Mouse (Mus musculus): ENCODE data around the gene Oscp1.

Gene Oscp1

GRCm38 (mm10) chr4:126058134-126058996 lies at the start of gene Oscp1:
Oscp1 (plus strand) TSS chr4:126058565.
- in situ Hi-C loops (cut with MboI), result no loop called here

DNA sequence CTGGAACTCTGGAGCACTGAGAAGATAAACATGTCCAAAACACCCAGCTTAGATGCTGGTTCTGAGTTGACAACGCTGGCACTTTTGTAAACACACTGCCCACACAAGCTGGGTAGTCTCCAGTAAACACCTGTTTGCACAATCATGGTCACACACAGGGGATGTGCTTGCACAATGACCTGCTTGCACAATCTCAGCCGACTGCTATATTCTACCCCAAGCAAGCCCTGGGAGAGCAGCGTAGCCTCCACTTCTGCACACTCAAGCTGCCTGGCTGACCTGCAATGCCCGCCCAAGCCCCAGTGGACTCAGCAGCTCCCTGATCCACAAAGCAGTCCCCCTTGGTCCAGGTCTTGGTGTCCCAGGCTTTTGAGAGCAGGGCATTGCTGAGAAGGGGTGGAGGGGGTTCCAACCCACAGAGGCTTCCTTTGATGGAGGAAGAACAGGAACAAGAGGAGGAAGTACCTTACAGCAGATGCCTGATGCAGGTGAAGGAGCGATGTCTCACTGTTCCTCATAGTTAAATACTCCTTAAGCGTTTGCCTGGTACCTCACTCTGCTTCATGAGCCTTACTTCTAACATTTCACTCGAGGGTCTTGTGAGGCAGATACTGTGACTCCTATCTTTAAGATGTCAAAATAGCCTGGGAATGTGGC lies 40.6 kb upstream of the Oscp1 start:
- in situ Hi-C loops (cut with MboI), result no loop called here

DNA sequence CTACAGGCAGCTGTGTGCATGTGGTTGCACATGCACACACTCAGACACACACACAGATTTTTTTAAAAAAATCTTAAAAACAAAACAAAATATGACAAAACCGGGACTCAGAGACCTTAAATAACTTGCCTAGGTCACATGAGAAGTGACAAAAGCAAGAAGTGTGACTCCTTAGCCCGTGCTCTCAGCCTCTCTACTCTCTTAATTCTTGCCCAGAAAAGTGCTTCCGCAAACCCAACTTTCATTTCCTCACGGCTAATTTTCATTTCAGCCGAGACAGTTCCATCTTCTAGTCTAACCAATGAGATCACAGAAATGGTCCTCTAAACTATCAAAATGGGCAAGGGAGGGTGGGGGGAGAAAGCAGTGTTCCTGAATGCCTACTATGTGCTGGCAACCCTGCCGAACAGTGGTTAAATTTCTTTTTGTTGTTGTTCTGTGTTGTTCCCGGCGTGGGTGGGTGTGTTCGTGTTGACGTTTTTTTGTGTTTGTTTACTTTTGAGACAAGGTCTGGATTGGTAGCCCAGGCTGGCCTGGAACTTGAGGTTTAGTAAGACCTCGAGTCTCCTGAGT lies 39.3 kb upstream of the Oscp1 start:
- in situ Hi-C loops (cut with MboI), result no loop called here

DNA sequence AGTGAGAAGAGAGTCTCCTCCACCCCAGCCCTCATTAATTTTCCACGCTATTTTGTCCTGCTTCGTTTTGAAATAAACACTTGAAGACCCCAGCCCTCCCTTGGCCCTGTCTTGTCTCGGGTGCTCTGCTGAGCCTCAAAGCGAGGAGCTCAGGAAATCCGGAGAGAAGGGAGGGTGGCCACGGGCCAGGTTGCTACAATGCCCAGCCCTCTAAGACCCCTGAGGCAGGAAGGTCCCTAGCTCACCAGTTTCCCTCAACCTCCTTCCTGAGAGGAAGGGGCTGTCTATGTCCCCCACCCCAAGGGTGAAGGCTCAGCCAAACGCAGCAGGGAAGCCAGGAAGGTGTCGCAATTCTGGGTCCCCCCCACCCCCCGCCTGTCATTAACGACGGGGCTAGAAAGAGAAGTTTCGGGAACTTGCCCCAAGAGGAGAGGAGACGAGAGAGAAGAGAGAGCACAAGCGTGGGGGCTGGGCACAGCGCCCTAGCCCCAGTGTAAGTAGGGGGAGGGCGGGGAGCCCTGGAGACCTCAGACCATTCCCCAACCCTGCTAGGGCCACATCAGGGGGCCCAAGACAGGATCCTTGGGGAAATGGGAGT lies 34.0 kb upstream of the Oscp1 start, which contains the start of gene Csf3r:
TSS of gene Csf3r (plus strand) at position 248 of the 598 bp plus-strand sequence.
- in situ Hi-C loops (cut with MboI), result no loop called here

GRCm38 (mm10) chr4:126025801-126026200 lies 32.6 kb upstream of the Oscp1 start:
- in situ Hi-C loops (cut with MboI), result no loop called here

DNA sequence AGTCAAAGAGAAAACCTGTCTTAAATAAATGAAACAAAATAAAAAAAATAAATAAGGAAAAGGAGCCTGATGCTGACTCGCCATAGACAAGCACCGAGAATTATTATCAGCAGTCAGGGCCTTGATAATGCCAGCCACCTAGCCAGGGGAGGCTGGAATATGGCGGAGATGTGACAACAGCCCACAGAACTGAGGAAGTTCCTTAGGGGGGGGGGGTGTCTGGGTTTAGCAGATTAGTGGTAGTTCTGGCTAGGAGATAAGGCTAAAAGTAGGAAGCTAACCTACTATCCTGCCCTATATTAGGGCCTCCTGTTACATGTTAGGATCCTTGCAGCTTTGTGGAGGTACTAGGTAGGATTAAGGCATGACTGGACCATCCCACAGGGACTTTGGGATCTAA lies 30.4 kb upstream of the Oscp1 start:
- in situ Hi-C loops (cut with MboI), result no loop called here

DNA sequence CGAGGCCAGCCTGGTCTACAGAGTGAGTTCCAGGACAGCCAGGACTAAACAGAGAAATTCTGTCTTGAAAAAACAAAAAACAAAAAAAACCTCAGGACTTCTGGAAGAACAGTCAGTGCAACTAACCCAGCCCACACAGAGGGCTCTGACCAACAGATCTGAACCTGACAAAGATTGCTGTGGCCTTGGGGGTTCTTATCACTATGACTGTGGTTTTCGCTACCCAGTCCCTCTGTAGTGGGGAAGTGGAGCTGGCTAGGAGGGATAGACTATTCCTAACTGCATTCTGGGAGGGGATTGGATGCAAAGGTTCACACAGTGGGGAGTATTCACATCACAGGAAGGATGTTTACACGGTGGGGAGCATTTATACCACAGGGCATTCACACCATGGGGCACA lies 29.3 kb upstream of the Oscp1 start:
- in situ Hi-C loops (cut with MboI), result no loop called here

GRCm38 (mm10) chr4:126030705-126031104 lies 27.7 kb upstream of the Oscp1 start:
- in situ Hi-C loops (cut with MboI), result no loop called here

GRCm38 (mm10) chr4:126035413-126035812 lies 23.0 kb upstream of the Oscp1 start:
- in situ Hi-C loops (cut with MboI), result no loop called here

- in situ Hi-C loops (cut with MboI), result no loop called here
These were observed 11.3 kb upstream of the Oscp1 start, which contains the start of gene Mrps15 for GRCm38 (mm10) chr4:126046851-126047585. Mrps15 (plus strand) TSS chr4:126046925.

GRCm38 (mm10) chr4:126051617-126052016 lies 6.7 kb upstream of the Oscp1 start:
- in situ Hi-C loops (cut with MboI), result no loop called here

DNA sequence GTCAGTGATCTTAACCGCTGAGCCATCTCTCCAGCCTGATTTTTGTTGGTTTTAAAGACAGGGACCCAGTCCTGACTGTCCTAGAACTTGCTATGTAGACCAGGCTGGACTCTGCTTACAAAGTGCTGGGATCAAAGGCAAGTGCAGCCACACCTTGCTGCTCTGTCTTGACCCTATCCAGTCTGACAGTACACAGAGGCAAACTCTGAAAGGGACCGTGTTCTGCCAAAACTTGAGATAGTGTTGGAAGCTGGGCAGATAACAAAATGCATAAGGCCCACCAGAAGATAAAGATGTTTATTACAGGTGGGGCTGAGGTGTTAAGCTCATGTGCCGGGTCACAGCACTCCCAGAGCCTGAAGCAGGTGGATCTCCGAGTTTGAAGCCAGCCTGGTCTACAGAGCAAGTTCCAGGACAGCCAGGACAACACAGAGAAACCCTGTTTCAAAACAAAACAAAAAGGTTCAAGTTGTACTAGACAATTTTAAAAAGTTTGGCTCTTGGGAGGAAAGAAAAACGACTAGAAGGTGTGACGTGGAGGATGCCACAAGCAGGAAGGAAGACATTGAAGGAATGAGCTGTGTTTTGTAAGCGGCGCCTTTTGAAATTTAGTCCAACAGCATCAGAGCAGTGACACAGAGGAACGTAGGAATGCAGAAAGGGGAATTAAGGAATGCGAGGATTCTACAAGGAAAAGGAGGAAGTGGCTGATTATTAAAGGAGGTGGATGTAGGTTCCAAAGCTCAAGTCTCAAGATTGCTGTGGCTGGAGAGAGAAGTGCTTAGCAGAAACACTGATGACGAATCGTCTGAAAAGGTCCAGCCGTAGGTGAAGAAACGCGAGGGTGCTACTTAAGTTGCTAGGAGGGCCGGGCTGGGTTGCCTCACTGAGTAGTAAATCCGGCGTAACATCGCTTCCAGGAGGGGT lies 895 bp upstream of the Oscp1 start:
- in situ Hi-C loops (cut with MboI), result no loop called here

DNA sequence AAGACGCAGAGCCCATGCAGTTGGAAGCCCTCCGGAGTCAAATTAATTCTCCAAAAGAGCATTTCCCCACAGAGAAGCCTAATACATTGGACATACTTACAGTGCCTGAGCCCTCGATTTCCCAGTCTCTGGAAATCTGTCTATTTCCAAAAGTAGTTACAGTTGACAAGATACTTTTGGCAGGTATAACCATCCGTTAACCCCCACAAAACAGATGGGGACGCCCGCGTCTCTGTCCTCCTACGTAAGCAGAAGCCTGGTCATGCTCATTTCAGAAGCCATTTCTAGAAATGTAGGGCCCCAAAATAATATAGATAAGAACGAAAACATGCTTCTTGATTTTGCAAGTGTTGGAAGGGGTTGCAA lies 615 bp downstream of the Oscp1 start:
- in situ Hi-C loops (cut with MboI), result no loop called here

DNA sequence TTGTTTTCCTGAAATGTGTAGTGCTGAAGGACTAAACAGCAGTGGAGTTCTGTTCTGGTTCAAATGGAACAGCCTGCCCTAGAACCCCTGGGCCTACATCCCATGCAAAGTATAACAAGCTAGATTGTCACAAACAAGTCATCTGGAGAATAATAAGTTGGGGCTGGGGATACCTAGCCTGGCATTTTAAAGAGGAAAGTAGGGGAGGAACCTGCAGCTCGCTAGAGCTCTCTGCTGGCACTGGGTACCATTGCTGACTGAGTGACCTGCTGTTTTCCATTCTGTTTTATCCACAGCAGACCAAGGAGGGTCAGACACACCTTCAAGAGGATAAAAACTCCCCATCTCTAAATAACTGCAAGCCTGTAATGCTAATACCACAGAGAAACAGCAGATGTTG lies 4.5 kb downstream of the Oscp1 start:
- in situ Hi-C loops (cut with MboI), result no loop called here

DNA sequence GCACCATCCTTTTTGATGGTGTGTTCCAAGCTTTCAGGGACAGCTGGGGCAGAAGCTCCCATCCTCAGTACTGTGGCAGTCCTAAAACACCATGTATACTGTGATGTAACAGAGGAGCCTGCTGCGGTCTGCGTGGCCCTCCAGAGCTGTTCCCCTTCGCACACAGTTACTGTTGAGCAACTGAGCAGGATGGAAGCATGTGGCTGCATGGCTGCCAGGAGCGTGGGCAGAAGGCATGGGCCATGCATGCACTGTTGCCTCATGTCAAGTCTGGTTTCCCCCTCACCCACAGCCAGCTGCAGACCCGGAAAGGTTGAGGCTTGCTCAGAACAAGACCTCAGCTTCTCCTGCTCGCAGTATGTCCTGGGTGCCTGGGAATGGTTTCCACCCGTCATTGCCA lies 6.9 kb downstream of the Oscp1 start:
- in situ Hi-C loops (cut with MboI), result no loop called here

DNA sequence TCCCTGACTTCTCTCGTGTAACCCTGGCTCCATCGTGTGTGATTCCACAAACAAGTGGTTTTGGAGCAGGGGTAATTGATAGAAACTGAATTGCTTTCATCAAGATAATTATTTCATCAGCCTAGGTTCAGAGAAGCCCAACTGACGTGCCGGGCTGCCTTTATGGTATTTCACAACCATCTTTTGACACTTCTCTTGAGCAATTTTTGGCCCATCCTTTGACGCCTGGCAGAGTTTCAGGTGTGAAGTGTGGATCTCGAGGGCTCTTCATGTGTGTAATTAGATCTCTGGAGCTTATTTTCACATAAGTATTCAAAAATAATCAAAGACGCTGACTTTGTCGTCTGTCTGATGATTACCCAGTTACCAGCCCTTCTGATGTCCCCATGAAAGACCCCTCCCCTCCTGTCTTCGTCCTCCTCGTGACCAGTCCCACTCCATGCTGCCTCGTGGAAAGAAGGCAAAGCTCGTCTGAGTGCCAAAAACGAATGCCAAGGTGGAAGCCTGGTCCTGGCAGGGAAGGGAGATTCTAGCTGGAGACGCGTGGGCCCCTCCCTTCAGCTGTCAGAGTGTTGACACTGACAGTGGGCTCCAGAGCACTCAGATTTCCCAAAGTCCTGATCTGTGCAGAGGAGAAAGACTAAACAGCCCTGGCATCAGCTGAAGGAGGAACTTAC lies 9.2 kb downstream of the Oscp1 start:
- in situ Hi-C loops (cut with MboI), result no loop called here

DNA sequence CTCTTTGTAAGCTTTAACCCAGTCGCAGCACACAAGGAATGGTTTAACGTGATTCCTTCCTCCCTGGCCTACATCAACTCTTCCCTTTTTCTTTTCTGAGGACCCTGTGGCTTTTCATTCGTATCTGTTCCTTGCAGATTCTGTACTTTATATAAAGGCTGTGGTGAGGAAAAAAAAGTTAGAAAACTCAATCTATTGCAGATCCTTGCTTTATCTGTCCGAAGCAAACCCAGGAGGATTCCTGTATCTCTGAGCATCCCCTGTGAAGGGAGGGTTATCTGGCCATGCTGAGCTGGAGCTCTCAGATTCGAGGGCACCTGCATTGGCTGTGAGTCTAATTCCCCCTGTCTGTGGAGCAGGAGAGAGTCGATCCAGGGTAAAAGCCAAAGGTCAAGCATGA lies 10.5 kb downstream of the Oscp1 start:
- in situ Hi-C loops (cut with MboI), result no loop called here

GRCm38 (mm10) chr4:126077833-126078232 lies 19.5 kb downstream of the Oscp1 start:
- in situ Hi-C loops (cut with MboI), result no loop called here

- in situ Hi-C loops (cut with MboI), result no loop called here
These were observed 20.9 kb downstream of the Oscp1 start for GRCm38 (mm10) chr4:126079266-126079665.

- in situ Hi-C loops (cut with MboI), result no loop called here
These were observed 23.2 kb downstream of the Oscp1 start for GRCm38 (mm10) chr4:126081601-126082000.

Measured in mature B cell (primary cell).